In the genomic region with DNA sequence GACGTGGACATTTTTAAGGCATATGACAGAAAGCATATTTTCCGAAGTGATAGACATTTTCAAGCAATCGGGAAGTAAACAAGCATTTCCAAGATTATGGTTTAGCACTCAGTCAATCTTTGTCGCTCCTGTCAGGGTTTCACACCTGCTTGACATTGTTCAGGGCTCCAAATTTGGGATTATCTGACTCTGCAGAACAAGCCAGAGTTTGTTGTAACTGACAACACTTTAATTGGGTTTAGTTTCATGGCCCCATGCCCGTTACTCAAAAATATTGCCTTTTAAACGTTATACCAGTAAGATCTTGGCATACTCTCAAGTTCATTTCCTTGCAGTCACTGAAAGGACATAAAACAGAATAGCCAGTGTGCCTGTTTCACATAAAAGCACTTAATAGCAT, we compare ENCODE assay signal across 18 mouse cellular contexts.
"Had no signal": no experiment of that assay in that cellular context is flagged by ENCODE, and none has a peak within 500 bp of the region (broad histone marks: within the 10 kb centered on the region; RNA-seq: fewer than 3 reads in every experiment).

No protein-coding gene starts in this region.

- H3K4me3 ChIP-seq: limb, embryonic 12.5 days; liver, embryonic 15.5 days; megakaryocyte, embryonic 14.5 days; midbrain, embryonic 15.5 days; neural tube, embryonic 13.5 days had no signal

- H3K36me3 ChIP-seq: limb, embryonic 12.5 days; liver, embryonic 15.5 days; midbrain, embryonic 15.5 days; neural tube, embryonic 13.5 days had no signal

- DNase-seq: kidney, postnatal 36 days; layer of hippocampus, adult 9-11 months; layer of hippocampus, postnatal 36 days; lung, adult 2 months; lung, postnatal 10 days; retina, postnatal 1 day; right cerebral cortex, postnatal 4 days; spleen, adult 18-20 months; thymus, adult 18-20 months; thymus, postnatal 14 days had no signal

- H3K4me1 ChIP-seq: limb, embryonic 12.5 days; liver, embryonic 15.5 days; megakaryocyte, embryonic 14.5 days; midbrain, embryonic 15.5 days; neural tube, embryonic 13.5 days had no signal

- H3K4me2 ChIP-seq: limb, embryonic 12.5 days; liver, embryonic 11.5 days; liver, embryonic 15.5 days; midbrain, embryonic 11.5 days; midbrain, embryonic 15.5 days; neural tube, embryonic 13.5 days had no signal

- H3K9ac ChIP-seq: limb, embryonic 12.5 days; liver, embryonic 15.5 days; midbrain, embryonic 15.5 days; neural tube, embryonic 13.5 days had no signal

- H3K27me3 ChIP-seq: limb, embryonic 12.5 days; liver, embryonic 15.5 days; megakaryocyte, embryonic 14.5 days; midbrain, embryonic 15.5 days; neural tube, embryonic 13.5 days had no signal

- H3K27ac ChIP-seq: limb, embryonic 12.5 days; liver, embryonic 15.5 days; macrophage; midbrain, embryonic 15.5 days; neural tube, embryonic 13.5 days had no signal

- ATAC-seq: midbrain, embryonic 15.5 days had no signal

- H3K9me3 ChIP-seq: limb, embryonic 12.5 days; liver, embryonic 15.5 days; megakaryocyte, embryonic 14.5 days; midbrain, embryonic 15.5 days; neural tube, embryonic 13.5 days had no signal
